Mouse (Mus musculus): ENCODE results near the gene Eps8.

DNA sequence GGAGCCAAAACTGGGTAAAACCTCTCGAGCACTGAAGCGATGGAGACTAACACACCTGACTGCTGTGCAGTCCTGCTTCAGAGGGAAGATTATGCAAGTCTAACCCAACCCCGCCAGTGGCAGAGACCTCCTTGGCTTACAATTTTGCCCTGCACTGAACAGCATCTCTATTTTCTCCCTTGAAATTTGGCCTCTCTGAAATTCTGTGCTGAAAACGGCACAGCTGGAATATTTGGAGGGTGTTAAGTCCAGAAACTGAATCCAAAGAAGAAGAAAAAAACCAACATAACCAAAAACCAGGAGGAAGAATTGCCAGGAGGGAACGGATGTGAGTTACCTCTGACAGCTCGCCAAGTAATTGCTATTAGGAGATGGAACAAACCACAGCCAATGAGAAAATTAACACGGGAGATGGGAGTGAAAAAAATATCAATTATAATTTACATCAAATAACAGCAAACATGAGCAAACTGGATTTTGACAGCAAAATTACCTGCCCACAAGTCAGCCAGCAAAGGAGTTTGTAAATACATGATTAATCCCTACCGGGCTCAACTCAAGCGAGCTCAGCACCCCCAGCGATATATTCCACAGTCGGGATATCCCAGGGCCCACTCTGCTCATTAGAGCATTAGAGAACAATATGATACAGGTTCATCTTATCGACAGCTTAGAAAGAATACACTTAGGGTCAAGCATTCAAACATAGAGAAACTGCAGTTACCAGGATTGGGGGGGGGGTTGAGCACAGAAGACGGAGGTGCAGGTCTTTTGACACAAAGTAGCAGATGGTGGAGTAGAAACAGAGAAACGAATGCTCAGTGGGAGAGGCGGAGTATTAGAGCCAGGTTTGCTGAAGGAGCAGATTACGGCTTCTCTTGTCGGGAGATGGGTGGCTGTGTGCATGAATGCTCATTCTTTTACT lies 161.2 kb downstream of the Eps8 start:
- TF ChIP-seq POLR2A (IDR thresholded peaks at IDR 0.05; ENCODE audit: borderline replicate concordance, insufficient read depth, low read length) (no peak), CTCF (IDR thresholded peaks at IDR 0.05; ENCODE audit: borderline replicate concordance, insufficient read depth, low read depth, low read length) (no peak)
